Mouse (Mus musculus): Measurements from ENCODE around the gene Exosc9. TPM values are rescaled to one million over a fixed set of nuclear protein-coding genes. Genes with fewer than 3 reads are reported as not detected.

Exosc9 gene
- total RNA-seq (2021): 10 to 100 TPM; 23.9 to 27.1 TPM

- DNase-seq: peak; percentile 95 to 97
- intact Hi-C loops (cut with DNase I): loop anchor here (2.0 kb wide), 1 partner anchor 18 kb away; no protein-coding TSS in a partner anchor
Measured at GRCm38 (mm10) chr3:36552406-36553047, at the start of gene Exosc9. Gene Exosc9 (plus strand): TSS chr3:36552606.

- intact Hi-C loops (cut with DNase I): no loop called here
- DNase-seq: no peak
Measured at GRCm38 (mm10) chr3:36505306-36505705, 47.1 kb upstream of the Exosc9 start.

GRCm38 (mm10) chr3:36505809-36506735 lies 46.3 kb upstream of the Exosc9 start:
- DNase-seq: no peak
- intact Hi-C loops (cut with DNase I): no loop called here

GRCm38 (mm10) chr3:36511491-36511890 lies 40.9 kb upstream of the Exosc9 start:
- DNase-seq: no peak
- intact Hi-C loops (cut with DNase I): no loop called here

GRCm38 (mm10) chr3:36516196-36516595 lies 36.2 kb upstream of the Exosc9 start:
- DNase-seq: no peak
- intact Hi-C loops (cut with DNase I): no loop called here

GRCm38 (mm10) chr3:36521073-36522060 lies 31.0 kb upstream of the Exosc9 start, which contains the start of gene Gm11549:
Gene Gm11549 (minus strand): TSS chr3:36521813.
- intact Hi-C loops (cut with DNase I): no loop called here
- DNase-seq: peak; percentile 24 to 40

- intact Hi-C loops (cut with DNase I): no loop called here
- DNase-seq: no peak
Measured at GRCm38 (mm10) chr3:36522137-36522536, 30.3 kb upstream of the Exosc9 start.

- DNase-seq: no peak
Measured at GRCm38 (mm10) chr3:36524466-36524865, 27.9 kb upstream of the Exosc9 start.

GRCm38 (mm10) chr3:36530345-36530744 lies 22.1 kb upstream of the Exosc9 start:
- DNase-seq: peak; percentile 78 to 83
- intact Hi-C loops (cut with DNase I): no loop called here

More at GRCm38 (mm10) chr3:36524466-36524865, 27.9 kb upstream of the Exosc9 start:
- intact Hi-C loops (cut with DNase I): no loop called here

GRCm38 (mm10) chr3:36530781-36531180 lies 21.6 kb upstream of the Exosc9 start:
- intact Hi-C loops (cut with DNase I): no loop called here
- no peak for DNase-seq

GRCm38 (mm10) chr3:36531242-36531641 lies 21.2 kb upstream of the Exosc9 start:
- peak in 1 of 2 experiments; percentile 11 for DNase-seq
- intact Hi-C loops (cut with DNase I): no loop called here

- DNase-seq: no peak
- intact Hi-C loops (cut with DNase I): no loop called here
Measured at GRCm38 (mm10) chr3:36531979-36532542, 20.3 kb upstream of the Exosc9 start.

- no peak for DNase-seq
- intact Hi-C loops (cut with DNase I): no loop called here
Measured at GRCm38 (mm10) chr3:36532738-36533137, 19.7 kb upstream of the Exosc9 start.

GRCm38 (mm10) chr3:36533201-36533672 lies 19.2 kb upstream of the Exosc9 start:
- no peak for DNase-seq
- intact Hi-C loops (cut with DNase I): no loop called here

GRCm38 (mm10) chr3:36536041-36536440 lies 16.4 kb upstream of the Exosc9 start:
- intact Hi-C loops (cut with DNase I): no loop called here
- DNase-seq: no peak

- intact Hi-C loops (cut with DNase I): no loop called here
- DNase-seq: peak; percentile 24 to 32
Measured at GRCm38 (mm10) chr3:36537701-36538470, 14.5 kb upstream of the Exosc9 start.

- DNase-seq: peak in 1 of 2 experiments; percentile 8
- intact Hi-C loops (cut with DNase I): no loop called here
Measured at GRCm38 (mm10) chr3:36540756-36541155, 11.7 kb upstream of the Exosc9 start.

- intact Hi-C loops (cut with DNase I): no loop called here
- DNase-seq: no peak
Measured at GRCm38 (mm10) chr3:36541399-36541798, 11.0 kb upstream of the Exosc9 start.

- DNase-seq: no peak
- intact Hi-C loops (cut with DNase I): no loop called here
Measured at GRCm38 (mm10) chr3:36544961-36545360, 7.4 kb upstream of the Exosc9 start.
